Comparison of ENCODE assay signal across 8 mouse cellular contexts in genomic region chr7:45699523-45700141, GRCm38 (mm10). TPM values are rescaled to one million over a fixed set of nuclear protein-coding genes. Genes with fewer than 3 reads are reported as not detected.
DNase-seq lines count a peak whose midpoint lies in the region; ATAC-seq and TF ChIP-seq lines count a peak whose summit lies in the region.
"Had no signal": no experiment of that assay in that cellular context is flagged by ENCODE, and none has a peak within 500 bp of the region (broad histone marks: within the 10 kb centered on the region; RNA-seq: fewer than 3 reads in every experiment).

Car11 (plus strand) TSS chr7:45699843.

- H3K4me3 ChIP-seq in lung, embryonic 16.5 days (ENCODE audit: low read length), result peak within 1 kb of the TSS; percentile 42
- peak within 1 kb of the TSS; percentile 55 for H3K4me3 ChIP-seq in forebrain, embryonic 16.5 days (replicated peaks; ENCODE audit: low read length)
- peak within 1 kb of the TSS; percentile 8 for H3K4me3 ChIP-seq in myocyte
- H3K4me3 ChIP-seq: erythroblast, embryonic 14.5 days had no signal

- peak within 1 kb of the TSS; percentile 43 for H3K9ac ChIP-seq in lung, embryonic 16.5 days (ENCODE audit: low read length)
- peak within 1 kb of the TSS; percentile 74 for H3K9ac ChIP-seq in forebrain, embryonic 16.5 days (replicated peaks; ENCODE audit: low read depth, low read length)

- DNase-seq in lung, postnatal 10 days, result no peak
- peak; percentile 54 for DNase-seq in cerebellum, adult 8-10 months
- DNase-seq in layer of hippocampus, postnatal 36 days, result peak in 1 of 2 experiments; percentile 48
- no peak for DNase-seq in spleen, postnatal 10 days (ENCODE audit: low spot score in 2 of 2)

- no peaks in the 10 kb centered on the region for H3K9me3 ChIP-seq in lung, embryonic 16.5 days (ENCODE audit: control insufficient read depth, low read length)
- no peaks in the 10 kb centered on the region for H3K9me3 ChIP-seq in forebrain, embryonic 16.5 days (ENCODE audit: control insufficient read depth, low read length)

- no peaks in the 10 kb centered on the region for H3K79me2 ChIP-seq in myocyte (ENCODE audit: control insufficient read depth, insufficient read depth)

- no peak for ATAC-seq in lung, embryonic 16.5 days (ENCODE audit: low read depth)
- ATAC-seq in forebrain, embryonic 16.5 days, result no peak; the same call in 1 of the 2 replicates

- TF ChIP-seq POLR2A in myocyte (IDR thresholded peaks at IDR 0.05; ENCODE audit: insufficient read length, low read depth), result no peak

- no peak within 1 kb of the TSS for H3ac ChIP-seq in myocyte (ENCODE audit: control insufficient read depth, insufficient read length)

- 2% methylated on average over 36 of the region's 36 CpGs for WGBS in lung, embryonic 16.5 days
- under 1% methylated on average over 36 of the region's 36 CpGs for WGBS in forebrain, embryonic 16.5 days

- H3K4me2 ChIP-seq in lung, embryonic 16.5 days (ENCODE audit: low read depth, low read length), result peak within 1 kb of the TSS; percentile 60
- peak within 1 kb of the TSS; percentile 84 for H3K4me2 ChIP-seq in forebrain, embryonic 16.5 days (ENCODE audit: low read length)
- H3K4me2 ChIP-seq in myocyte (ENCODE audit: low read depth), result peak within 1 kb of the TSS; percentile 69

- H3K36me3 ChIP-seq in lung, embryonic 16.5 days (ENCODE audit: control insufficient read depth, insufficient read depth, low read length), result no peaks in the 10 kb centered on the region
- H3K36me3 ChIP-seq in forebrain, embryonic 16.5 days (ENCODE audit: control insufficient read depth, insufficient read depth), result no peaks in the 10 kb centered on the region
- no peaks in the 10 kb centered on the region for H3K36me3 ChIP-seq in myocyte (ENCODE audit: control insufficient read depth, insufficient read depth)

- H3K27me3 ChIP-seq in lung, embryonic 16.5 days (ENCODE audit: control insufficient read depth, insufficient read depth, low read depth, low read length), result peaks cover 30% of the 10 kb centered on the region
- H3K27me3 ChIP-seq in forebrain, embryonic 16.5 days (replicated peaks; ENCODE audit: control insufficient read depth, insufficient read depth, low read length), result peaks cover 17% of the 10 kb centered on the region
- H3K27me3 ChIP-seq in myocyte (ENCODE audit: control insufficient read depth, insufficient read depth, insufficient read length), result peaks cover 16% of the 10 kb centered on the region

- H3K27ac ChIP-seq in lung, embryonic 16.5 days (ENCODE audit: low read length), result no peak within 1 kb of the TSS
- peak within 1 kb of the TSS; percentile 72 for H3K27ac ChIP-seq in forebrain, embryonic 16.5 days (ENCODE audit: low read length)

- peaks cover 21% of the 10 kb centered on the region for H3K4me1 ChIP-seq in lung, embryonic 16.5 days (replicated peaks; ENCODE audit: control insufficient read depth, insufficient read depth, low read length)
- H3K4me1 ChIP-seq in forebrain, embryonic 16.5 days (replicated peaks; ENCODE audit: control insufficient read depth, insufficient read depth, low read length), result peaks cover 34% of the 10 kb centered on the region

TF ChIP-seq in myocyte, 11 proteins besides CTCF, POLR2A, EP300 and RAD21:
- TF ChIP-seq E2F4 (IDR thresholded peaks at IDR 0.05; ENCODE audit: insufficient read depth), result no peak
- TF ChIP-seq MAX (IDR thresholded peaks at IDR 0.05; ENCODE audit: low read depth), result no peak
- no peak for TF ChIP-seq MYOG (IDR thresholded peaks at IDR 0.05; ENCODE audit: control insufficient read depth in 1 of 3, insufficient read depth in 1 of 3, insufficient read length in 2 of 3, low read depth in 2 of 3)
- TF ChIP-seq TCF12 (IDR thresholded peaks at IDR 0.05; ENCODE audit: insufficient read depth, poor library complexity, severe bottlenecking), result no peak
- TF ChIP-seq POLR2AphosphoS2 (IDR thresholded peaks at IDR 0.05; ENCODE audit: insufficient read length, low read depth), result no peak
- TF ChIP-seq TCF3 (IDR thresholded peaks at IDR 0.05; ENCODE audit: insufficient read length, low read depth), result no peak
- no peak for TF ChIP-seq MYOD1 (IDR thresholded peaks at IDR 0.05; ENCODE audit: control insufficient read depth in 1 of 3, insufficient read length in 2 of 3, low read depth in 2 of 3)
- no peak for TF ChIP-seq REST (IDR thresholded peaks at IDR 0.05; ENCODE audit: insufficient read depth, insufficient read length)
- no peak for TF ChIP-seq SRF (IDR thresholded peaks at IDR 0.05; ENCODE audit: control insufficient read depth, insufficient read length, low read depth)
- TF ChIP-seq USF1 (IDR thresholded peaks at IDR 0.05; ENCODE audit: low read depth), result no peak
- no peak for TF ChIP-seq CEBPB (IDR thresholded peaks at IDR 0.05; ENCODE audit: insufficient read depth, poor library complexity, severe bottlenecking)

RNA-seq across cellular contexts. Expression of gene Car11, which starts in this region (rescaled TPM):
- 2.3 and 3.3 TPM in 2 replicates for polyA plus RNA-seq in lung, embryonic 16.5 days (2015; fragmentation: Nextera tagmentation; extraction: Ambion mirVana)
- 40.1 and 64.4 TPM in 2 replicates for polyA plus RNA-seq in forebrain, embryonic 16.5 days (2015; fragmentation: Nextera tagmentation; extraction: Ambion mirVana)
- 100 to 1,000 TPM; 191 to 217 TPM for total RNA-seq in layer of hippocampus, postnatal 36 days (2021)
- 3.6 TPM for polyA plus RNA-seq in myocyte (2012; fragmentation: generic; extraction: Trizol)
- polyA plus RNA-seq: erythroblast, embryonic 14.5 days had no signal
